21 mouse cellular contexts compared by ENCODE assay signal in genomic region chr12:78132016-78132797, GRCm38 (mm10).
A peak's percentile ranks its signal among the peaks of the same experiment; 100 is the strongest.
DNase-seq lines count a peak whose midpoint lies in the region; ATAC-seq and TF ChIP-seq lines count a peak whose summit lies in the region.
"Had no signal": no experiment of that assay in that cellular context is flagged by ENCODE, and none has a peak within 500 bp of the region (broad histone marks: within the 10 kb centered on the region; RNA-seq: fewer than 3 reads in every experiment).

No protein-coding gene starts in this region.

- H3K27ac ChIP-seq in kidney, adult 2 months (ENCODE audit: insufficient read depth, low read depth, low read length), result peak overlapping the region; percentile 63
- peak overlapping the region; percentile 7 for H3K27ac ChIP-seq in lung, embryonic 16.5 days (ENCODE audit: low read length)
- H3K27ac ChIP-seq: embryonic facial prominence, embryonic 15.5 days; gastrocnemius, adult 2 months; heart, embryonic 10.5 days; layer of hippocampus, adult 2 months; limb, embryonic 12.5 days; midbrain, embryonic 12.5 days; neural tube, embryonic 15.5 days had no signal

- no peak for TF ChIP-seq CTCF in kidney, adult 2 months (conservative IDR thresholded peaks at IDR 0.05; ENCODE audit: insufficient read depth, insufficient read length, low read depth, low read length)
- TF ChIP-seq CTCF in Patski (IDR thresholded peaks at IDR 0.05), result no peak

- H3K9ac ChIP-seq in lung, embryonic 16.5 days (ENCODE audit: low read length), result no peak overlapping the region
- H3K9ac ChIP-seq: embryonic facial prominence, embryonic 15.5 days; limb, embryonic 12.5 days; liver, postnatal 0 days; midbrain, embryonic 12.5 days; neural tube, embryonic 15.5 days had no signal

- POLR2A ChIA-PET in Patski (lab: Charles Lee), result no interaction called here

- peak; percentile 8 for ATAC-seq in Patski
- peak; percentile 72 for ATAC-seq in lung, embryonic 16.5 days (ENCODE audit: low read depth)
- ATAC-seq: liver, postnatal 0 days had no signal

- CTCF ChIA-PET in Patski (lab: Charles Lee), result no interaction called here

- 0 out of 2 replicates have a peak overlapping the region, but pooled peaks have one; percentile 6 for H3K4me2 ChIP-seq in lung, embryonic 16.5 days (ENCODE audit: low read depth, low read length)
- H3K4me2 ChIP-seq: embryonic facial prominence, embryonic 15.5 days; limb, embryonic 12.5 days; liver, embryonic 11.5 days; midbrain, embryonic 12.5 days; neural tube, embryonic 15.5 days had no signal

- DNase-seq in adrenal gland, postnatal 36 days, result peak; percentile 18 to 22
- DNase-seq in adrenal gland, adult 8-10 months, result no peak
- no peak for DNase-seq in kidney, adult 2 months
- no peak for DNase-seq in kidney, adult 11 months
- peak; percentile 27 for DNase-seq in Patski (ENCODE audit: low read depth, low spot score)
- DNase-seq in layer of hippocampus, postnatal 14 days (ENCODE audit: low spot score in 2 of 2), result no peak
- DNase-seq in embryo, embryonic 10 days (ENCODE audit: low spot score), result no peak
- DNase-seq: cerebellum, adult 2 months; cerebellum, postnatal 25 days; embryo, embryonic 11 days; gastrocnemius, adult 2 months; liver, postnatal 0 days; thymus, adult 2 months had no signal

- H3K36me3 ChIP-seq in kidney, adult 2 months (ENCODE audit: control insufficient read depth, insufficient read depth, low read length), result no peaks in the 10 kb centered on the region
- no peaks in the 10 kb centered on the region for H3K36me3 ChIP-seq in lung, embryonic 16.5 days (ENCODE audit: control insufficient read depth, insufficient read depth, low read length)
- H3K36me3 ChIP-seq: embryonic facial prominence, embryonic 15.5 days; heart, embryonic 10.5 days; limb, embryonic 12.5 days; midbrain, embryonic 12.5 days; neural tube, embryonic 15.5 days had no signal

- 37% methylated on average over 8 of the region's 8 CpGs for WGBS in kidney, adult 2 months
- 34% methylated on average over 8 of the region's 8 CpGs for WGBS in lung, embryonic 16.5 days

- TF ChIP-seq POLR2A in kidney, adult 2 months (IDR thresholded peaks at IDR 0.05; ENCODE audit: low read depth, low read length), result no peak

- in situ Hi-C loops in Patski (cut with MboI; ENCODE audit: low pct_unique_long_range_greater_than_20kb), result no loop called here

- H3K9me3 ChIP-seq in lung, embryonic 16.5 days (ENCODE audit: control insufficient read depth, low read length), result no peaks in the 10 kb centered on the region
- H3K9me3 ChIP-seq: embryonic facial prominence, embryonic 15.5 days; heart, embryonic 10.5 days; limb, embryonic 12.5 days; midbrain, embryonic 12.5 days; neural tube, embryonic 15.5 days had no signal

- H3K4me1 ChIP-seq in kidney, adult 2 months (ENCODE audit: control insufficient read depth, insufficient read depth, low read length), result peaks cover 18% of the 10 kb centered on the region
- peaks cover 21% of the 10 kb centered on the region for H3K4me1 ChIP-seq in lung, embryonic 16.5 days (replicated peaks; ENCODE audit: control insufficient read depth, insufficient read depth, low read length)
- H3K4me1 ChIP-seq: embryonic facial prominence, embryonic 15.5 days had no signal

- H3K27me3 ChIP-seq in kidney, adult 2 months (replicated peaks; ENCODE audit: control insufficient read depth, insufficient read depth, low read length), result no peaks in the 10 kb centered on the region
- H3K27me3 ChIP-seq in Patski, result peaks cover 5% of the 10 kb centered on the region
- H3K27me3 ChIP-seq in lung, embryonic 16.5 days (ENCODE audit: control insufficient read depth, insufficient read depth, low read depth, low read length), result no peaks in the 10 kb centered on the region
- H3K27me3 ChIP-seq: embryonic facial prominence, embryonic 15.5 days; limb, embryonic 12.5 days; midbrain, embryonic 12.5 days; neural tube, embryonic 15.5 days had no signal

- no peak overlapping the region for H3K4me3 ChIP-seq in kidney, adult 2 months (ENCODE audit: insufficient read depth, low read depth, low read length)
- H3K4me3 ChIP-seq in lung, embryonic 16.5 days (ENCODE audit: low read length), result no peak overlapping the region
- H3K4me3 ChIP-seq: embryonic facial prominence, embryonic 15.5 days; gastrocnemius, adult 2 months; heart, embryonic 10.5 days; layer of hippocampus, adult 2 months; limb, embryonic 12.5 days; midbrain, embryonic 12.5 days; neural tube, embryonic 15.5 days had no signal

Comparison
In these comparisons a context has a peak if more than half of its experiments do, and no peak if none do; other contexts are left out.
1. DNase-seq: peak in adrenal gland, postnatal 36 days (2 of 2) and Patski (single experiment); none in adrenal gland, adult 8-10 months (single experiment), kidney, adult 2 months (single experiment), kidney, adult 11 months (single experiment), layer of hippocampus, postnatal 14 days (0 of 2) and embryo, embryonic 10 days (single experiment).